ENCODE assay signal across 8 mouse cellular contexts in genomic region chr4:130279105-130279504, GRCm38 (mm10). TPM values are rescaled to one million over a fixed set of nuclear protein-coding genes. Genes with fewer than 3 reads are reported as not detected.
DNase-seq lines count a peak whose midpoint lies in the region; ATAC-seq lines count a peak whose summit lies in the region.

TSS of gene Serinc2 (minus strand) at chr4:130279205.

- no peak for DNase-seq in kidney, adult 18-20 months
- DNase-seq in hindbrain, embryonic 10.5 days (ENCODE audit: low spot score) = no peak
- no peak for DNase-seq in frontal cortex, postnatal 10 days (ENCODE audit: low spot score in 2 of 2)
- DNase-seq in heart, postnatal 36 days = no peak
- DNase-seq in kidney, postnatal 4 days = no peak

- no peak within 1 kb of the TSS for H3K4me3 ChIP-seq in kidney, embryonic 16.5 days (ENCODE audit: low read length)
- H3K4me3 ChIP-seq in embryonic facial prominence, embryonic 13.5 days = no peak within 1 kb of the TSS
- no peak within 1 kb of the TSS for H3K4me3 ChIP-seq in hindbrain, embryonic 10.5 days
- no peak within 1 kb of the TSS for H3K4me3 ChIP-seq in midbrain, embryonic 13.5 days (replicated peaks)

- H3K36me3 ChIP-seq in kidney, embryonic 16.5 days (ENCODE audit: insufficient read depth, low read length) = no peaks in the 10 kb centered on the region
- no peaks in the 10 kb centered on the region for H3K36me3 ChIP-seq in embryonic facial prominence, embryonic 13.5 days
- no peaks in the 10 kb centered on the region for H3K36me3 ChIP-seq in hindbrain, embryonic 10.5 days
- H3K36me3 ChIP-seq in midbrain, embryonic 13.5 days = no peaks in the 10 kb centered on the region

- H3K9me3 ChIP-seq in kidney, embryonic 16.5 days (ENCODE audit: low read length) = no peaks in the 10 kb centered on the region
- H3K9me3 ChIP-seq in embryonic facial prominence, embryonic 13.5 days = no peaks in the 10 kb centered on the region
- no peaks in the 10 kb centered on the region for H3K9me3 ChIP-seq in hindbrain, embryonic 10.5 days
- H3K9me3 ChIP-seq in midbrain, embryonic 13.5 days = no peaks in the 10 kb centered on the region

- H3K27me3 ChIP-seq in kidney, embryonic 16.5 days (ENCODE audit: insufficient read depth, low read length) = peaks cover 26% of the 10 kb centered on the region
- H3K27me3 ChIP-seq in embryonic facial prominence, embryonic 13.5 days = peaks cover 13% of the 10 kb centered on the region
- peaks cover 61% of the 10 kb centered on the region for H3K27me3 ChIP-seq in hindbrain, embryonic 10.5 days (ENCODE audit: insufficient read depth, poor library complexity, severe bottlenecking)
- H3K27me3 ChIP-seq in midbrain, embryonic 13.5 days = no peaks in the 10 kb centered on the region

- intact Hi-C loops in heart, postnatal 36 days (cut with DNase I) = no loop called here

- no peak within 1 kb of the TSS for H3K9ac ChIP-seq in kidney, embryonic 16.5 days (replicated peaks; ENCODE audit: low read length)
- no peak within 1 kb of the TSS for H3K9ac ChIP-seq in embryonic facial prominence, embryonic 13.5 days
- H3K9ac ChIP-seq in midbrain, embryonic 13.5 days (replicated peaks) = no peak within 1 kb of the TSS

- 51% methylated on average over 2 of the region's 2 CpGs for WGBS in kidney, embryonic 16.5 days
- 66% methylated on average over 2 of the region's 2 CpGs for WGBS in embryonic facial prominence, embryonic 13.5 days
- 74% methylated on average over 2 of the region's 2 CpGs for WGBS in hindbrain, embryonic 10.5 days
- WGBS in midbrain, embryonic 13.5 days = 71% methylated on average over 2 of the region's 2 CpGs

- no peak for ATAC-seq in kidney, embryonic 16.5 days (ENCODE audit: low FRiP score, low TSS enrichment)
- no peak for ATAC-seq in embryonic facial prominence, embryonic 13.5 days (ENCODE audit: insufficient number of reproducible peaks, insufficient read depth, low FRiP score, low TSS enrichment, low read depth)
- ATAC-seq in midbrain, embryonic 13.5 days = no peak

- no peak within 1 kb of the TSS for H3K27ac ChIP-seq in kidney, embryonic 16.5 days (ENCODE audit: low read length)
- no peak within 1 kb of the TSS for H3K27ac ChIP-seq in embryonic facial prominence, embryonic 13.5 days
- no peak within 1 kb of the TSS for H3K27ac ChIP-seq in hindbrain, embryonic 10.5 days
- H3K27ac ChIP-seq in midbrain, embryonic 13.5 days = no peak within 1 kb of the TSS

- H3K4me1 ChIP-seq in kidney, embryonic 16.5 days (ENCODE audit: insufficient read depth, low read length) = peaks cover 9% of the 10 kb centered on the region; the same call in 1 of the 2 replicates
- peaks cover 1% of the 10 kb centered on the region for H3K4me1 ChIP-seq in embryonic facial prominence, embryonic 13.5 days
- peaks cover 30% of the 10 kb centered on the region for H3K4me1 ChIP-seq in hindbrain, embryonic 10.5 days (replicated peaks)
- H3K4me1 ChIP-seq in midbrain, embryonic 13.5 days (replicated peaks) = peaks cover 16% of the 10 kb centered on the region

- H3K4me2 ChIP-seq in kidney, embryonic 16.5 days (replicated peaks; ENCODE audit: low read depth, low read length) = no peak within 1 kb of the TSS
- H3K4me2 ChIP-seq in embryonic facial prominence, embryonic 13.5 days = no peak within 1 kb of the TSS
- H3K4me2 ChIP-seq in midbrain, embryonic 13.5 days (replicated peaks) = no peak within 1 kb of the TSS

RNA-seq across cellular contexts. Expression of gene Serinc2, which starts in this region (rescaled TPM):
- polyA plus RNA-seq in kidney, embryonic 16.5 days (2015; fragmentation: Nextera tagmentation; extraction: Ambion mirVana) = 58.6 and 65.0 TPM in 2 replicates
- polyA plus RNA-seq in embryonic facial prominence, embryonic 13.5 days (2015; fragmentation: Nextera tagmentation; extraction: Ambion mirVana) = 150 TPM in 2 replicates
- 53.1 and 65.7 TPM in 2 replicates for polyA plus RNA-seq in hindbrain, embryonic 10.5 days (2016; fragmentation: Nextera tagmentation; extraction: Ambion mirVana)
- polyA plus RNA-seq in midbrain, embryonic 13.5 days (2015; fragmentation: Nextera tagmentation; extraction: Ambion mirVana) = 67.2 and 70.8 TPM in 2 replicates
- 1 to 10 TPM; 2.1 to 2.5 TPM for total RNA-seq in heart, postnatal 36 days (2021)
